Mouse (Mus musculus) bone marrow macrophage, adult 2 months (primary cell): ENCODE measurements around the gene Clnk.

Experiments
- CTCF ChIP-seq: IDR thresholded peaks from 2 replicates; pipeline ENCODE4 v1.5.1; 2012; ENCODE audit warnings: low read depth, mild to moderate bottlenecking, low read length, moderate library complexity
- POLR2A ChIP-seq: IDR thresholded peaks from 2 replicates; pipeline ENCODE4 v1.6.1; 2012; ENCODE audit warnings: mild to moderate bottlenecking, low read depth, low read length, borderline replicate concordance

GRCm38 (mm10) chr5:38702941-38703340 lies 173.7 kb downstream of the Clnk start:
- no peak for TF ChIP-seq CTCF
- no peak for TF ChIP-seq POLR2A
